Mouse (Mus musculus) brain, embryonic 14.5 days (tissue): ENCODE results near the gene Rab12. TPM values are rescaled to one million over a fixed set of nuclear protein-coding genes. Genes with fewer than 3 reads are reported as not detected.
A peak's percentile ranks its signal among the peaks of the same experiment; 100 is the strongest.
"Not testable (repeated sequence)": the region's sequence is repeated elsewhere in the genome, so short reads cannot be mapped to it uniquely, and the experiment has no call there.

ENCODE experiments used
- DNase-seq: peaks from one replicate; pipeline ENCODE4 v3.0.0-alpha.2; 2011; ENCODE audit warnings: low read depth
- CTCF ChIP-seq: fragments of 200-500 bp; IDR thresholded peaks from 2 replicates; pipeline ENCODE4 v1.5.1; 2012; ENCODE audit warnings: inconsistent platforms, mild to moderate bottlenecking, moderate library complexity, borderline replicate concordance; ENCODE audit not compliant: insufficient read depth, insufficient read length; ENCODE audit errors: extremely low read depth
- POLR2A ChIP-seq: fragments of 200-500 bp; IDR thresholded peaks from 2 replicates; pipeline ENCODE4 v1.6.1; 2012; ENCODE audit warnings: mild to moderate bottlenecking, inconsistent platforms, borderline replicate concordance; ENCODE audit not compliant: poor library complexity, insufficient read depth, insufficient read length, severe bottlenecking; ENCODE audit errors: extremely low read depth
- polyA plus RNA-seq: library from polyadenylated mRNA; depleted of rRNA; stranded (reverse); fragments of >200 nt; gene quantifications from 2 replicates; pipeline ENCODE4 v1.2.3, GENCODE M21; 2012; rRNA removed

Rab12 gene
- 98.7 and 107 TPM in 2 replicates for polyA plus RNA-seq

DNA sequence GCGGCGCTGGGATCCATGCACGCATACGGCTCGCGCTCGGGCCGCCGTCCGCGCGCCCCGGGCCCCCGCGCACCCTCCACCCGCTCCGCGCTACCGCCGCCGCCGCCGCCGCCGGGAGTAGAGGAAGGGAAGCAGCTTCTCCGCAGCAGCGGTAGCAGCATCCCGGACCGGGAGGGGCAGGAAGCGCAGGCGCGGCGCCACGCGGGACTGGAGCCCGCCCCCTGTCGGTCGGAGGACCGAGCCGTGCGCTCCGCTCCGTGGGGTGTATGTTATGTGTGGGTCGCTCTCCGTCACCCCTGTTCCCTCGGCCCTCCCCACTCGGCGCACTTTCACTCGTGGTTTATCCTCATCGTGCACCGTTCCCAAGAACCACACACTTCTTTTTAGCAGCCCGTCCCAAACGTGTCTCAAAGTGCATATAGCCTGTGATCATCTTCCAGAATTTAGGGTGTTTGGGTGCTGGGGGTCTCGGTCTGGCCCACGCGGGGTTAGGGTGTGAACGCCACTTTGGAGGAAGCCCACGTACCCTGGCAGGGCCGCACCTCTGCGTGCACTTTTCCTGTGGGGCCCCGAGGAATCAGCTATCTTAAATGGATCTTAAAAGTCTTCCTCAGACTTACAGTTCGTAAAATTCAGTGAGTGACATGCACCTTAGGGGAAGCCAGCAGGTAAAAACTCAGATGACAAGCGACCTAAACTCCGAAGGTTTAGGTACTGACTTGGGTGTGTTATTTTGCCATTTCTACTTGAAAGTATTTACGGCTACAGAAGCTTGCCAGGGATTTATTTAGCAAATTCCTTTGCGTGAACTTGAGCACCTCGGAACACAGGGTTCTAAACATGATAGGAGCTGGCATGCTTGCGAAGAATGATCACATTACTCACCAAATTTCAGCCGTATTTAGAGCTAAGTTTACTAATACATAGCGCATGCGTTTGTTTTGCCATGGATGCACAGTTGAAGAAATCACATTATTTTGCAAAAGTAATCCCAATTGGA, at the start of gene Rab12:
Gene Rab12 (minus strand): TSS at position 176 of the 1,000 bp plus-strand sequence.
- TF ChIP-seq POLR2A (peak; percentile 47; the same call in 1 of the 2 replicates), CTCF (peak; percentile 96)
- peak; percentile 94 for DNase-seq

DNA sequence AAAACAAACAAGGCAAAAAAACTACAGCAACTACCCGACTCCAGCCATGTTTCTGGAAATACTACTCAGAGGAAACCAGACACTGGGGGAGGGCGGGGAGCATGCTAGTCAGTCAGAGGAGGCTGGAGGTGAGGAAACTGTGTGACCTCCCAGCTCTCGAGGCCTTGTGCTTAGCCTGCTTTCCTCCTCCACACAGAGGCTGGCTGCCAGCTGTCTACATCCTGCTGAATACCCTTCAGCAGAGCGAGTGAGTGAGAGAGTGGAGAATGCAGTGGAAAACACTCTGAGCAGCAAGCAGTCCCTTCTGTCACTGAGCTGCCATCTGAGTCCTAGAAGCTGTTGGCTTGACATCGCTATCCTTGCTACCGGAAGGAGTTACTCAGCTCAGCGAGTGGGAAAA, 44.7 kb upstream of the Rab12 start:
- TF ChIP-seq POLR2A (no peak), CTCF (no peak)
- DNase-seq: peak; percentile 27

DNA sequence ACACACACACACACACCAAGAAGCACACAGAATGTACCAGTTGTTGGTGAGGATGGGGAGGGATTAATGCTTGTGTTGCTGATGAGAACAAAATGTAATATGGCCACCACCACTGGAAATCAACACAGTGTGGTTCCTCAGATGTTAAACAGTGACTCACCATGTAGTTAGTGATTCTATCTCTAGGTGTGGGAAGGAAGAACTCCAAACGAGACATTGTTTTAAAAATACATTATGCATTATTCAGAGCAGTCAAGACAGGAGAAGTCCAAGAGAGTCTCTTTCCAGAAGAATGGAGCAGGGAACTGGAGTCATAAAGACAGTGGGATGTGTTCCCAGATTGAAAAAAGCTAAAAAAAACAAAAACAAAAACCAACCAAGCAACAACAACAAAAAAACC, 44.0 kb upstream of the Rab12 start:
- TF ChIP-seq POLR2A (no peak), CTCF (no peak)
- DNase-seq: no peak

DNA sequence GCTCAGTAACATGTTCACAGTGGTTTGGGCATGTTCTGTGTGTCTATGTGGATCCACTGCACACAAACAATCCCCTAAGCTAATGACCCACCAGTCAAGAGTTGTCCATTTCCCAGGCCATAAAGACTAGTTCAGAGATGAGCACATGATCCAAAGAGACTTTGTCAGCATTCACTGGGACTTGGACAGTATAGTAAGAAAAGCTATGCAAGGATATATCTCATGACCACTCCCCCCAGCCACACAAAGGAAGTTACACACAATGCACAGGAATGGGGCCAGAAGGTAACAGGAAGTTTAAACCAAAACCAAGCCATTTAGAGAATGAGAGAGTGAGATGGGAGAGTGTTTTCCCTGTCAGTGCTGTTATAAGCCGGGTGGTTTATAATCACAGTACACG, 41.9 kb upstream of the Rab12 start:
- no peak for TF ChIP-seq POLR2A
- TF ChIP-seq CTCF: no peak
- DNase-seq: no peak

DNA sequence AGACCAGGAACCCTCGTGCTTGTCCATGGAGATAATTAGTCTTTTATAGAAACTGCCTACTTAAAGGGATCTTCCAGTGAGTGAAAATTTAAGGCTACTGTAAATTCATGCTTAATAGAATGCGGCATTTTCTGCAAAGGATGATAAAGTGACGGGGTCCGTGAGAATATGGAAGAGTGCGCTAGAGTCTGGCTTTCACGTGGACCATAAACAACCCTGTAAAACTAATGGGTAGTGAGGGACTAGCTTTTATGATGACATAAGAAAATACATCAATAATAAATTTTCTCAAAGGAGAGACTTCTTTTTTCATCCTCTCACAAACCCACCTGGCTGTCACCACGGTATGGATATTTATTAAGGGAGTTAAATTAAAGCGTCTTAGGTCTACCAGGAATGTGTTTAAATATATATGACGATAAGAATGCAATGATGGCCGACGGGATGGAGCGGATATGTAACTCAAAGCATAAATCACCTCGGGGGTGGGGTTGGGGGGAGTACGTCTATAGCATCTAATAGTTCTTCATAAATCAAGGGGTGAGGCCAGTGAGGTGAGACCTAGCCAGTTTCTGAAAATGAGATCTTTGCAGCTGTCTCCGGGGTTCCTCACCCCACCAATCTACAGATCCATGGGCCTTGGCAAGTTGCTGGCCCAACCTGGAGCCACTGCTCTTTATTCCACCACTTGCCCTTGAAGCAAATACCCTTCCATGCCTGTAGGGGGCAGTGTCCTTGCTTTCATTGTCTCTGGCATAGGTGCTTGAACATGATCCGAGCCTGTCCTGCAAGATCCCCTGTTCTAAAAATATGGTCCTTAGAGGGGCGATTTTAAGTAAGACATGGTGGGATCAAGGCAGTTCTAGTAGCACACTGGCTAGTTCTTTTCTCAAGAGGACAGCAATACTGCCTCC, 39.1 kb upstream of the Rab12 start:
- no peak for DNase-seq

DNA sequence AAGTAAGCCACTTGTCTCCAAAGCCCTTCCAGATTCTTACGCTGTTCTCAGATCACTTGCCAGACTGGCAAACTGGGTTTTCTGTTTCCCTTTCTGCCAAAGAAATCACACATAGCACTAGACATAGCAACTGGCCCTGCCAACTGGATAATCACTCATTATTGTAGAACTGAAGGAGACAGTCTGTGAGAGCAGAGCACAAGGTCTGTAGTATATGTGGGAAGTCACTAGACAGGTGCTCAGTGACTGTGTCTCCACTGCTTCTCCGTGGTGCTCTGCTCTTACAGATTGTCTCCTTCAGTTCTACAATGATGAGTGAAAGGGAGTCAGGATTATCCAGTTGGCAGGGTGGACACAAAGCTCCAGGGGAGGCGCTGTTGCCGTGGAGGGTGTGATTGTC, 33.2 kb upstream of the Rab12 start:
- DNase-seq: peak; percentile 19
- TF ChIP-seq POLR2A: no peak
- no peak for TF ChIP-seq CTCF

More for the DNA sequence above, 39.1 kb upstream of the Rab12 start:
- peak; percentile 29; the same call in 1 of the 2 replicates for TF ChIP-seq CTCF
- TF ChIP-seq POLR2A: no peak

DNA sequence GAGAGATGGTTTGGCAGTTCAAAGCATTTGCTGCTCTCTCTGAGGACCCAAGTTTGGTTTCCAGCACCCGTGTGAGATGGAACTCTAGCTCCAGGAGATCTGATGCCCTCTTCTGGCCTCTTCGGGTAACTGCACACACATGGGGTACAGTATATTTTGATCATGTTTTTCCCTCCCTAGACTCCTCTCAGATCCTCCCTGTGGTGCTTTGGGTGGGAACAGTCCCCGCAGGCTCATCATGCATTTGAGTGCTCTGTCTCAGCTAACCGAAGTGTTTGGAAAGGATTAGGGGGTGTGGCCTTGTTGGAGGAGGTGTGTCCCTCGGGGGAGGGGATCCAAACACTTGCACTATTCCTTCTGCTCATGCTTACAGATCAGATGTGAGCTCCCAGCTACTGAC, 31.0 kb upstream of the Rab12 start:
- DNase-seq: no peak
- TF ChIP-seq POLR2A (no peak), CTCF (no peak)

DNA sequence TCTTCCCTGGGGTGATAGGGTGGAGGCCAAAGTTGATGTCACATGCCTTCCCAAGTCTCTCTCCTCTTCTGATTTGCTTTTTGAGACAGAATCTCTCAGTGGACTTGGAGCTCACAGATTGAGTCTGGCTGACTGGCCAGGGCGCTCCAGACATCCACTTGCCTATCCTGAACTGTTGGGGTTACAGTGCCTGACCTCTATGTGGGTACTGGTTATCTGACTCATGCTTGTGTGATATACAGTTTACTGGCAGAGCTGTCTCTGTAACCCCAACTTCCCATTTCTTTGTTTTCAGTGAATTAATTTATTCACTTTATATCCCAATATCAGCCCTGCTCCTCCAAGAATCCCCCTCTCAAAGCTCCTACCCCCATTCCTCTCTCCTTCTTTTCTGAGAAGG, 12.8 kb upstream of the Rab12 start:
- no peak for DNase-seq
- TF ChIP-seq POLR2A: no peak
- TF ChIP-seq CTCF: no peak

DNA sequence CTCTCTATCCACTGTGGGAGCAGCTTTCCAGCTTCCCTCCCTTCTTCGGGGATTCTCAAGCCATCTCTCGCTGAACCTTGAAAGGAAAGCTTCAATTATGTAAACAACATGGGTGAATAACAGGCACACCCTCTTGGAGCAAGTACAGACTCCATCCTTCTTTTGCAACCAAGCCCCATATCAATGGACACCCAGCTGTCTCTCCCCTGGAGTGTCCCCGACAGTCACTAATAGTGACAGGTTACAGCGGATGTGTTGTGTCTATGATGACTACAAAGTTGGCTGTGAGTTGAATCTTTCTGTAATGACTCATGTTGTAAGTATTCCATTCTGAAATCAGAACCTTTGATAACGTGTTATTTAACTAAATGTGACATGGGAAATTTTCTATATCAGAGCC, 3.9 kb upstream of the Rab12 start:
- TF ChIP-seq POLR2A (no peak), CTCF (no peak)
- no peak for DNase-seq

DNA sequence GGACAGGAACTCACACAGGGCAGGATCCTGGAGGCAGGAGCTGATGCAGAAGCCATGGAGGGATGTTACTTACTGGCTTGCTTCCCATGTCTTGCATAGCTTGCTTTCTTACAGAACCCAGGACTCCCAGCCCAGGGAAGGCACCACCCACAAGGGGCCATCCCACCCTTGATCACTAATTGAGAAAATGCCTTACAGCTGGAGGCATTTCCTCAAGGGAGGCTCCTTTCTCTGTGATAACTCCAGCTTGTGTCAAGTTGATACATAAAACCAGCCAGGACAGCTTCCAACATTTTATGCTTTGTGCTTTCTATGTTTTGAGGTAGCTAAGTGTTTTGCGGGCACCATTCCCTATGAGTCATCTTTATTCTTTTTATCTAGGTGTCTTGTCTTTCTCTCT, 3.1 kb upstream of the Rab12 start:
- not testable (repeated sequence) for DNase-seq

DNA sequence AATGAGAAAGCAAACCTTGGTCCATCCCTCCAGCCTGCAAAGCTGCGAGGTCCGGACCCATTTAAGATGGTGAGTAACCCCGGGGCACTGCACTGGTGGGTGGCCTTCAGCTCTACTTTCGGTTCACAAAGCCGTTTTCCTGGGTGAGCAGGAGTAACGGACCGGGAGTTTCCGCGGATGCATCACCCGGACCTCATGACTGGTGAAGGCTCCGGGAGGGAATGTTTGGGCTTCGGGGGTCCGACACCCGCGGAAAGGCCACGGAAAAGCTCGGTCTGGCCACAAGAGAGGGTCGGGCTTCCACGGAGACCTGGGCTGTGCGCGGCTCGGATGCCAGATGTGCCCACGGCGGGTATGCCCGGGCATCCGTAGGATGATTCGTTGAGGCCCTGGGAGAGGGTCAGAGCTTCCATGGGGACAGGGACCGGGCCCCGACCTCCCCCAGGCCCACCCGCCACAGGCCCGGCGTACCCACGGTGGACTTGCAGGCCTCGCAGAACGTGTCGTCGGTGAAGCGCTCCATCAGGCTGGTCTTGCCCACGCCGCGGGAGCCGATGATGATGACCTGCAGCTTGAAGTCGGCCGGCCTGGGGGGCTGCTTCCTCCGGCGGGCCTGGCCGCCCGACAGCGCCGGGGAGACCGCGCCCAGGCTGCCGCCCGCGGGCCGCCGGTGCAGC, 514 bp downstream of the Rab12 start:
- DNase-seq: peak; percentile 56
- TF ChIP-seq POLR2A (no peak), CTCF (no peak)

DNA sequence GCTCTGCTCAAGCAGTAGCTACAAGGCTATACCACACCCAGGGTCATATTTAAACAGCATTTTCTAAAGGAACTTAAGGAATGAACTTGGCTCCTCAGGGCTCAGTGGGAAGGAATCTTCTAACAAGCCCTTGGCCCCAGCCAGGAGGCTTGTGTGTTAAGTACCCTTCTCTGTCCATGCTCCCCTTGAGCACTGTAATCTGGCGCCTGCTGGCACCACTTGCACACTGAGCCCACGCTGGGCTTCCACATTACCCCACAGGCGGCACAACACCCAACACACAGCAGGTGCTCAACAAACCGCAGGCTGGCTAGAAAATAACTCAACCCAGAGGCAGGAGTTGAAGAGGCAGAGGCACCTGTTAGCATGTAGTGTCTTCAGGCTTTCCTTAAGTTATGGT, 2.6 kb downstream of the Rab12 start:
- TF ChIP-seq CTCF (no peak), POLR2A (no peak)

More for the DNA sequence above, 2.6 kb downstream of the Rab12 start:
- DNase-seq: no peak
